Mouse (Mus musculus): ENCODE measurements around the gene Ube2n.
A peak's percentile ranks its signal among the peaks of the same experiment; 100 is the strongest.

GRCm38 (mm10) chr10:95514656-95515292, at the start of gene Ube2n:
- TF ChIP-seq CTCF (IDR thresholded peaks at IDR 0.05; ENCODE audit: extremely low read depth, insufficient read length, insufficient replicate concordance, low read depth, low read length), result no peak
- TF ChIP-seq POLR2A (IDR thresholded peaks at IDR 0.05; ENCODE audit: low read depth, low read length), result peak; percentile 83

All from small intestine, adult 2 months (tissue).